Mouse (Mus musculus) left cerebral cortex, postnatal 10 days (tissue): ENCODE measurements at regions not wholly inside any gene's neighbourhood (a gene's known extent, or its start where the extent isn't known, plus 50 kb on each side); places are given as distances from the start of the nearest gene placed in this dataset.
A peak's percentile ranks its signal among the peaks of the same experiment; 100 is the strongest.

ENCODE experiments used
- DNase-seq, 2 experiments: peaks; one replicate each; pipeline ENCODE4 v3.0.0; 2021 to 2022; ENCODE audit warnings: low spot score in 2 of 2, mixed read lengths in 1 of 2; ENCODE audit errors: extremely low spot score in 1 of 2
- intact Hi-C: fragments of 180-260 bp; cut with DNase I; formaldehyde crosslinking; loops from one replicate; pipeline ENCODE4 v1.15.1; 2025

DNA sequence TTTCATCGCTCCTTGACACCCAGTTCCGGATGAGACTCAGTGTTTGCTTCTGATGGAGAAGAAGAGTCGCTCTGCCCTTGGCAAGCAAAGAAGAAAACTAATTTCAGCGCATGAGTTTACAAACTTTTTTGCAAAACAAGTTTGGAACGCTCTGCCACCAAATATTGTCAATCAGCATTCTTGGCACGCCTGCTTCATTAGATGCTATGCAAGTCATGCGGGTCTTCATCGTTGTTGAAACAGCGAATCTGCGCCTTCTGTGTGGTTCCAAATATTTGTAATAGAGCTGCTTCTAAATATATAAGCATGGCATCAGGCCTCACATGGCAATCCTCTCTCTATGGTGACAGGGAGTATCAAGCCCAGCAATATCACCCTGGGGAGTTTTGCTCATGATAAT, 301.9 kb upstream of the Noct start:
- intact Hi-C loops, result no loop called here
- DNase-seq, result no peak

DNA sequence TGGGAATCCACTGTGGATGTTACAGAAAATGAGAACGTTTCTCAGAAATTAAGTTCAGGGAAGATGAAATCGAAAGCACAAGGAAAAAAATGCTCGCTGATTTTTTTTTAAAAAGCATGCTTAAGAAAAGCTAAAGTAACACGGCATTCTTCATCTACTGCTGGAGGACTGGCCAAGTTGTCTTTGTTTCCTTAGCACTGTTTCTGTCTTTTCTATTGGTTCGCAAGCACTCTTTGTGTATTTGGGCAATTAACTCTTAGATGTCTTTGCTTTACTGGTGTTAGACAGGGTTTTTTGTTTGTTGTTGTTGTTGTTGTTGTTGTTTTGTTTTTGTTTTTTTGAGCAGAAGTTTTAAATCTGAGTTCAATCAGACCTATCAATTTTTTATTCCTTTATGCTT, 301.4 kb upstream of the Noct start:
- DNase-seq, result no peak
- intact Hi-C loops, result no loop called here

DNA sequence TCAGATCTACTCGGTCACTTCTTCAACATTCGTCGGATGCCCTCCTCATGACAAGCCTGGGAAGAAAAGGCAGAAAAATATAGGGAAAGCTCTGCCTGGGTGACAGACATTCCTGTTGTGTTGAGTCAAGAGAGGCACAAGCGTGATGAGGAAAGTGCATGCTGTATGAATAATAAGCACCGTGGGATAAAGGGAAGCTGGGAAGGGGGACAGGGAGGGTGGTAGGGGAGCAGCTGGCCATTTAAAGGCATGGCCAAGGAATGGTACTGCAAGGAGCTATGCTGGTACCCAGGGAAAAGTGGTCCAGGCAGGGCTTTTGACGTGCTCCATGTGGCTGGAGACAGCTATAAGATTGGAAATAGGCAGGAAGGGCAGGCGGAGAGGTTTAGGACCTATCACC, 300.9 kb upstream of the Noct start:
- DNase-seq, result no peak
- intact Hi-C loops, result no loop called here

DNA sequence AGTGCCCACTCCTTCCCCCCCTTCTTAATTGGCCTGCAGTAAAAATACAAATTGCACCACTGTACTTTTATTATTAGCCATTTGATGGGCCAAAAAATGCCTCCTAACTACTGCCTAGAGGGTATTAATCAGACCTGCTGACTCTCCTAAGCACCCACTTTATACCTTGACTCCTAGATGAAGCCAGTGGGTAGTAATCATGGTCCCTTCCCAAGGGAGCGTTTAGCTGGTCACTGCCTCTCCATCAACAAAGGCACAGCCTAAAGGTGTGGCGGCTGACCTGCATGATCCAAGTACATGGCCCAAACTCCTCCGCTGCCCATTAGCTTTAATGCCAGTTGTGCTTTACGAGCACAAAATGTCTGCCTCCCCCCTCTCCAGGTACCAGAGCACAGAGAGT, 296.9 kb upstream of the Noct start:
- DNase-seq, result no peak
- intact Hi-C loops, result no loop called here

DNA sequence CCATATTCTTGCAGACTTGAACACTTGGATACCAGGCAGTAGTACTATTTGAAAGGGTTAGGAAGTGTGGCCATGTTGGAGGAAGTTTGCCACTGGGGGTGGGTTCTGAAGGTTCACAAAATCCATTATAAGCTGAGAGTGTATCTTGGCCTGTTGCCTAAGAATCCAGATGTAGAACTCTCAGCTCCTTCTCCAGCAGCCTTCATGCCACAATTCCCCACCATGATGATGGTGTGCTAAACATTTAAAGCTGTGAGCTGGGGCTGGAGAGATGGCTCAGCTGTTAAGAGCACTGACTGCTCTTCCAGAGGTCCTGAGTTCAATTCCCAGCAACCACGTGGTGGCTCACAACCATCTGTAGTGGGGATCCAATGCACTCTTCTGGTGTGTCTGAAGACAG, 295.2 kb upstream of the Noct start:
- no peak for DNase-seq
- intact Hi-C loops, result no loop called here

DNA sequence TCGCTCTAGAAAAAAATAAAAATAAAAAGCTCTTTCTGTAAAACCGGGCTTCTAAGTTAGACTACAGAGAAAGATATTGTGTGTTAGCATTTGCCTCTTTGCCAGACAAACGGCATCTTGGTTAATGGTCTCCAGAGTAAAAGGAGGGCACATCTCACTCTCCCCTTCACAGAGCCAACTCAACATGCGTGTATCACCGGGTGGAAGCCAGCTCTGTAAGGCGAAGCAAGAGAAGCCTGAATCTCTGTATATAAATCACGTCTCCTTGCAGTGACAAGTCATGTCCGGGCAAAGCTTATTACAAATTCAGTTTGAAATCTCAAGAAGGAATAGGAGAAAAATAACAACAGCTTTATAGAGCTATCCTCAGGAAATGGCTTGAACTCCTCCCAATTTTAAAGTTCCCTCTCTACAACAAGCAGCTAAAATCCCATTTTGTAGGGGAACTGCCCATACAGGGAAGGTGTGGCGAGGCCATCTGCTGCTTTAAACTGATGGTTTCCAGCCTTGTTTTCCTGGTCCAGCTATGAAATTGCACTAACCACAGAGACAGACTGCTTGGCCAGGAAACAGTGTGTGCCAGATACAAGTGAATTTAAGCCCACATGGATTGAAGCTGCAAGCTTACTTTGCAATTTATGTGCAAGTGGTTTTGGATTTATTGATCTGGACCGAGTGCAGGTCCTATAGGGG, 291.7 kb upstream of the Noct start:
- DNase-seq, result no peak
- intact Hi-C loops, result loop anchor here (10.0 kb wide), 1 partner anchor 162 kb away; no protein-coding TSS in a partner anchor

DNA sequence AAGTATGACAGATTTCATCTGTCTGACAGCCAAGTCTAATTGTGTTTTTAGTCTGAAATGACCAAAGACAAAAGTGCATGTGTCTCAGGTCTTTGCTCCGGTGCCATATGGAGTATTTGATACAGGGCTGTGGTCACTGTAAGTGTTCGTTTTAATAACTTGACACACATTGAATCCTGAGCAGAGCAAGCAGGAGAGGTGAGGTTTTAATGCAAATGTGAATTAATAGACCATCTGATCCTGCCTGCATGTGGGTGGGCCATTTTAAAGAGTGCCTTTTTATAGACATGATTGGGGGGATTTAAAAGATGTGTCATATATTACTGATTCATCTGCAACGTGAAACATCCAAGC, 291.2 kb upstream of the Noct start:
- intact Hi-C loops, result loop anchor here (10.0 kb wide), 1 partner anchor 162 kb away; no protein-coding TSS in a partner anchor
- DNase-seq, result no peak

DNA sequence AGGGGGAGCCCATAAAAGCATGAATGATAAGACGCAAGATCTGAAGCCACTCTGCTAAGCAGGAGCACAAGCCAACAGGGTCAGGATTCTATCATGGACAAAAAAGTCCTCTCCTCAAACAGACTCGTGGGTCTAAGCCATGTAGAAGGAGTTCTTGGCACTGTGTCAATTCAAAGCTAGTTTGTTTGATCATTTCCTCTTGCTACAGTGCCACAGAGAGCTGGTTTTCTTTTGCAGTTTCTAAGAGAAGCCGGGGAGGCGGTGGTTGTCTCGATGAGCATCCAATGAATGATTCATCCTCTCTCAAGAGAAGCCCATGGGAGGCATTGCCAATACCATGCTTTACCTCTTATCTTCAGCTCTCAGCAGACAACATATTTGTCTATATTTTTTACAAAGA, 284.6 kb upstream of the Noct start:
- no peak for DNase-seq
- intact Hi-C loops, result loop anchor here (10.0 kb wide), 1 partner anchor 155 kb away; no protein-coding TSS in a partner anchor

DNA sequence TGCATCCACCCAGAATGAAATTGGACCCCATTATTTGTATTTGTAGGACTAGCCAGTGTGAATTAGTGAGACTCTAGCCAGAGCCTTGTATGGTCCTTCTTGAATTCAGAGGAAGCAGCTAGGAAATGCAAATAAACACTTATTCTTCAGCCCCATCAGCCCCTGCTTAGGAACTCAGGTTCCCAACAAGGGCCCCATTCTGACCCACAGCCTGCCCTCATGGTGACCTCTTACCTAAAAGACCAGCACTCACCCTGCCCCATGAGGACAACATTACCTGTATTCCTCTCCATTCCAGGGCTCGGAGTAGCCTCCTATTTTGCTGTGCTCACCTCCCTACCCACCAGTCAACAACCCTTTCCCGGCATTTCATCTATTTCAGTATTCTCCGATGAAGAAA, 283.6 kb upstream of the Noct start:
- DNase-seq, result no peak
- intact Hi-C loops, result no loop called here

DNA sequence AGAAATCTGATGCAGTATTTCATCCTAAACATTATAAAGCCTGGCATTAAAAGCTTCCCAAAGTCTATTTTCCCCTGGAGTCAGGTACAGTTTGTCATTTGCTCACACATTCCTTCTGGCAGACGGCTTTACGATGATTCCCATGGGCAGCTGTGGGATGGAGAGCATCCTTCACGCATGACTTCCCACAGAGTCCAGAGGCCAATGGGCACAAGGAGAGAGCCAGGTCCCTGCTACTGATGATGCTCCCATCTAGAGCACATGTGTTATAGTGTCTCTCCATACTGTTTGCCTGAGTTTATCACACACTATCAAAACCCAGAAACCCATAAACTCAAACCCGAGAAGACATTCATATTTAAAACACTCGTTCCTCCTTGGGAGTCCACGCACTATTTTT, 270.8 kb upstream of the Noct start:
- intact Hi-C loops, result no loop called here
- DNase-seq, result no peak

DNA sequence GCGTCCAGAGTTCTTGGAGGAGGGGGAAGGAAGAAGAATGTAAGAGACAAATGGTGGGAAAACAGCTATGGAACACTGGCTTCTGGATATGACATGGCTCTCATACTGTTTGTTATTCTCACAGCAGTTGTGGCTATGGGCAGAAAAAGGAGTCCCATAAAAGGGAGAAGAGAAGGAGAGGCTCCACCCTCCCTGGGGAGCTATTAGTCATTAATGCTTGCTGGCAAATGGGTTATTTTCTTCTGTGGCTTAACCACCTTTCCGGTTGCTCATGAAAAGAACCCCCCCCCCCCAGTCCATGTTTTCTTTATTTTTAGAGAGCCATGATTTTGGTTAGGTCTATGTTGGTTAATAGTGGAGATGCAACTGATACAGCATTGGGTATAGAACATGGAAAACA, 253.9 kb upstream of the Noct start:
- intact Hi-C loops, result no loop called here
- DNase-seq, result no peak

DNA sequence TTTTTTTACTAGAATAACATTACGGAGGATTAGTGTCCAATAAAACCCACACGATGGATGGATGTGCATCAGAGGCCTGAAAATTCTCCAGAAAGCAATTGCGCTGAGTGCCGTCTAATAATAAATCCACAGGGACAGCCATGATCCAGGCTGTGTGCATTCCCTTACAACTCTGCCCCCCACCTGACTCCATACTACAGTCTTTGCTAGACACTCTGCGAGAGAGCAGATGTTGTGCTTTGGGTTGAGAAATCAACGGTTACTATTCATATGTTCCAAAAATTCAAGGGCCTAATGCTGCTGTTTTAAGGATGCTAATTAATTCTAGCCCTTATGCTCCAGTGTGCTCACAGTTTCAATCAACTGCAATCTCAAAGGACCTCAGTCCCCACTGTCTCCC, 251.2 kb upstream of the Noct start:
- no peak for DNase-seq

DNA sequence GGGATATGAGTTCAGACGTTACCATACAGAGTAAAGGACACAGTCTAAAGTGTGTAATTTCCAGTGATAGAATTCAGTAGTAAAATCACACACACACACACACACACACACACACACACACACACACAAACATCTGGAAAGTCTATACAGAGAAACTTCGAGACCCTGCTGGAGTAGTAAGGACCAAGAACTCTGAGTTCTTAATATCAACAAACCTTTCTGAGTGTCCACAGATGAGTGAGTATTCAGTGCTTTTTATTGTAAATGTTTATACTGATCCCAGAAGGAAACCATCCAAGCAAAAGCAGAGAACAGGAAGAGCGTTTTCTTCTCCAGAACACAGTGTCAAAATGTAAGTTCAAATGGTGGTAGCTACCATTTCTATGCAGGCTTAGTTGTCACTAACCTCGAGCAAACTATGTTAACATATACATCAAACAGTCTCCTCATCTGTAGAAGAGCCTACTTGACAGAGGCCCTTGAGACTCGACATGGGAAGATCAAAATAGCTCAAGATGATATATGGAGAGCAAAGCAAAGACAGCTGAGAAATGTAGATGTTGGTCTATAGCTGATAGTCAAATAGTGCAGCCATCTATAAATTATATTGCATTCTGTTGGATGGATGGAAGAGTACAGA, 248.0 kb upstream of the Noct start:
- DNase-seq, result no peak
- intact Hi-C loops, result no loop called here

More for the DNA sequence above, 251.2 kb upstream of the Noct start:
- intact Hi-C loops, result no loop called here

DNA sequence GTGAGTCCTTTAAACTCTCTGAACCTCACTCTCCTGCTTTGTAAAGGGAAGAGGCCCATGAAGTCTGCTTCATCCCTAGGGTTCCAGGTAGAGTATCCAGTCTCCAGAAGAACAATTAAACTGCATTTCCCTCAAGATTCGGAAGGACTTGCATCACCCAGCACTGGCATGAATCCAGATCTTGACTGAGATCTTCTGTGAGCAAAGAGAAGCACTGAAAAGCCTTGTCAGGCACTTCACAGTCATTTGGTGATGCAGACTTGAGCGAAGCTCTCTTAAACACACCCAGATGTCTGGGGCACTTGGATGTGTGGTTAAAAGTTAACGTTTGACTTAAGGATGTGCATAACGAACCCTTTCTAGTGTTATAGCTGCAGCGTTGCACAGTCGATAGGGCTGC, 247.4 kb upstream of the Noct start:
- DNase-seq, result no peak
- intact Hi-C loops, result no loop called here

DNA sequence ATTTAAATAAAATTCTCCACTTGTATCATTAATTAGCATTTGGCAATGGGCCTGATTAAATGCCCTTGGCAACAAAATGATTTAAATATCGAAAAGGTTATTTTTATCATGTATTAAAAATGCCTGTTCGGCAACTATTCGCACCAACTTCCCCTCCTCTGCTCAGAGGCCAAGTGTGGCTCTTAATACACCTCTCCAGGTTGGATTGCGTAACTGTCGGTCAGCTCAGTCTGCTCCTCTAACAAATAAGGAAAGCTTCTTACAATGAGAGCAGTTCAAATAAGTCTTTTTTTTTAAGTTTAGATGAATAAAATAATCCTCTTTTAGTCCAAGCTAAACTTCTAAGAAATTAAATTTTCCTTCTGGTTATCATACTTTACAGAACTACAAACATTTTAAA, 245.6 kb upstream of the Noct start:
- DNase-seq, result no peak
- intact Hi-C loops, result no loop called here

DNA sequence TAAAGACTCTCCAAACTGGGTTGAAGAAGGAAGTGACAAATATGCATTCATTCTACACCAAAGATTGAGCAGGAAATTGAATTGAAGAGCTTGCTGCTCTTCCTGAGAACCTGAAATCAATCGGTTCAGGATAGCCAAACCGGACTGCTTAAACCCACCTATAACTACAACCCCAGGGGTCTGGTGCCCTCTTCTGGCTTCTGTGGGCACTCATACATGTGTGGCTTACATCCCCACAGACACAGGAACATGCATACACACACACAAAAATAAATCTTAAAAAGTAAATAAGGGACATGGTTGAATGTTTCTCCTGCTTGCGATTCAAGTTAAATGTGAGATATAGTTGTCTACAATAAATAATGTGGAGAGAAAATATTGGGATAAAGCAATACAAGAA, 244.7 kb upstream of the Noct start:
- intact Hi-C loops, result no loop called here
- DNase-seq, result no peak

DNA sequence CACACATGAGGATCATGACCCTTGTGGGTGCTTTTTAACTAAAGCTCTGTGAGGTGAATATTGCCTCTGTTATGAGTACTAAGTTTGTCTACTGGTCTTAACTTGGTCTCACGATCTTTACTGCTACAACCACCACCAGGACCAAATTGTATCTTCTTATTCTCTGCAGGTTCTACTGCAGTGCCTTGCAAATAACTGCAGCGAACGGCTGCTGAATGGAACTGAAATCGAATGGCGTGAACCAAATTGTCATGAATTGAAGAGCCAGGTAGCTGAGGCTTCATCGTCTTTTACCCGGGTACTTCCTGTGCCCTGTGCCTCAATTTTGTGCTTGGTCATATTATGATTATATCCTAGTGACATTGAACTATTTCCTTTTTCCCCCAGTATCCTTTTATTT, 242.5 kb upstream of the Noct start:
- intact Hi-C loops, result no loop called here
- no peak for DNase-seq

DNA sequence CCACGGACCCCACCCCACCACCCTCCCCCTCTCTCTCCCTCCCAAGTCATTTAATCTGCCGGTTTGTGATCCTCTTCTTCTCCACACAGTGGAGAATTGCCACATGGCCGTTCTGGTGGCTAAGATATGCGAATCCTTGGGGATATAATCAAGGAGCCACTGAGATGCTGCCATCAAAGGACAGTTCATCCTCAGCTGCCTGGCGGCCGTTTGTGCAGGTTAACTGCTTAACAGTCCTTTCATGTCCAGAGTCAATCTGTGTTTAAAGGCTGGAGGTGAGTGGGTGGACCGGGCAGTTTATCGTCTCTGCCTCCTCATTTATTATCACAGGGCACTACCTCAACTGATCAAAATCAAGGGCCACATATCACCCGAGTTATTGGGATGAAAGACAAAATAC, 241.6 kb upstream of the Noct start:
- no peak for DNase-seq
- intact Hi-C loops, result no loop called here

DNA sequence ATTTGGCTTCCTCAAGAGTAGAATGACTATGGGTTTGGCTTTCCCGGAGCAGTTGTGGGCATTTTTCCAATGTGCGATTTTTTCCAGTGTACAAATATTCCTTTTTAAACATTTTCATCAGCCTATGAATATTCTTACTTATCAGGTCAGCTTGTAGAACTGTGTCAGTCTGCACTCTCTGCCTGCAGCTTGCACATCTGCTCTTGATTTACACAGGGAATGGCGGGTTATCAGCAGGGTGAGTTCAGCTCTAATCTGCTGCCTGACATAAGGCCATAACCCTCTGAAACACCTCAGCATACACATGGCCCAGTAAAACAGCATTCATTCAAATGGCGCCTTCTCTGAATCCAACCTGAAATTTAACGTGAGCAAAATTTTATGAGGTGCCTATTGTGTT, 241.1 kb upstream of the Noct start:
- no peak for DNase-seq
- intact Hi-C loops, result no loop called here

DNA sequence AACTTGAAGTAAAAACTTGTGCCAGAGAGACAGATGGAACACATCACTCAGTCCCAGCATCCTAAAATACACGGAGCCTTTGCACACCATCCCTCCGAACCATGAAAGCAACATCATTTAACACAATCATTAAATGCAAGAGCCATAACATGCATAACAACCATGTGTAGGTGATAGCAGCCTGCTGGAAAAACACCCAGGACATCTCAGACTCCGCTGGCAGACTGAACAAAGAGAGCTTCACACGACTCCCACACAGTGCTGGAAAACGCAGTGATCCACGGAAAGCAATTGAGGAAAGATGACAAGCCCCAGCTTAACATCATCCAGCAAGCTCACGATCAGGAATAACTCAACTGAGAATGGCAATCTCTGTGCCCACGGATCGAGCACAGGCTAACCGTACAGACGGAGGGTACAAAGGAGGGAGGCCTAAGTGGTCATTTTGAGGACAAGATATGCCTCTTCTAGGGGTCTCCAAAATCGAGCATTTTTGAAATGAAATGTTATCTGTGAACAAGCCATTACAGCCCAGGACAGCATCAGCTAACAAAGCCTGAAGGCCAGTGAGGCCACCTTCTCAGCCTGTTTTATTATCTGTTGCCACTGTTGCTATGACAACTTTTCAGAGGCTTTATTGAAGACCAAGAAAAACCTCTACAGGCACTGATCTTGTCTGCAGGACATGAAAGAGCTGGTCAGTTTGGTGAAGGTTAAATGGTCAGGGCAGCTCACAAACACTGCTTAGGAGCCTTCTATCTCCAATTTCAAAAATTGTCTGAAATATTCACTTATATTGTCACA, 240.1 kb upstream of the Noct start:
- intact Hi-C loops, result no loop called here
- DNase-seq, result peak; percentile 30 to 44
